Mouse (Mus musculus): ENCODE results near the gene Crim1.
"Not testable (repeated sequence)": the region's sequence is repeated elsewhere in the genome, so short reads cannot be mapped to it uniquely, and the experiment has no call there.

Crim1 gene

GRCm38 (mm10) chr17:78250149-78250938 lies 50.3 kb downstream of the Crim1 start:
- DNase-seq (ENCODE audit: low read depth, low spot score): no peak

- not testable (repeated sequence) for DNase-seq (ENCODE audit: low read depth, low spot score)
Measured at GRCm38 (mm10) chr17:78253587-78253986, 53.5 kb downstream of the Crim1 start.

GRCm38 (mm10) chr17:78254256-78254655 lies 54.2 kb downstream of the Crim1 start:
- no peak for DNase-seq (ENCODE audit: low read depth, low spot score)

- no peak for DNase-seq (ENCODE audit: low read depth, low spot score)
Measured at GRCm38 (mm10) chr17:78255711-78256110, 55.7 kb downstream of the Crim1 start.

- DNase-seq (ENCODE audit: low read depth, low spot score): no peak
Measured at GRCm38 (mm10) chr17:78256534-78256933, 56.5 kb downstream of the Crim1 start.

- no peak for DNase-seq (ENCODE audit: low read depth, low spot score)
Measured at GRCm38 (mm10) chr17:78261684-78262083, 61.6 kb downstream of the Crim1 start.

GRCm38 (mm10) chr17:78264116-78264515 lies 64.1 kb downstream of the Crim1 start:
- no peak for DNase-seq (ENCODE audit: low read depth, low spot score)

GRCm38 (mm10) chr17:78265135-78265534 lies 65.1 kb downstream of the Crim1 start:
- no peak for DNase-seq (ENCODE audit: low read depth, low spot score)

GRCm38 (mm10) chr17:78266271-78266670 lies 66.2 kb downstream of the Crim1 start:
- DNase-seq (ENCODE audit: low read depth, low spot score): no peak

- DNase-seq (ENCODE audit: low read depth, low spot score): no peak
Measured at GRCm38 (mm10) chr17:78268591-78268990, 68.5 kb downstream of the Crim1 start.

GRCm38 (mm10) chr17:78269311-78269710 lies 69.3 kb downstream of the Crim1 start:
- no peak for DNase-seq (ENCODE audit: low read depth, low spot score)

- no peak for DNase-seq (ENCODE audit: low read depth, low spot score)
Measured at GRCm38 (mm10) chr17:78270019-78270418, 70.0 kb downstream of the Crim1 start.

GRCm38 (mm10) chr17:78271731-78272130 lies 71.7 kb downstream of the Crim1 start:
- DNase-seq (ENCODE audit: low read depth, low spot score): no peak

GRCm38 (mm10) chr17:78272142-78272541 lies 72.1 kb downstream of the Crim1 start:
- DNase-seq (ENCODE audit: low read depth, low spot score): no peak

- no peak for DNase-seq (ENCODE audit: low read depth, low spot score)
Measured at GRCm38 (mm10) chr17:78272713-78273483, 72.8 kb downstream of the Crim1 start.

- DNase-seq (ENCODE audit: low read depth, low spot score): no peak
Measured at GRCm38 (mm10) chr17:78273875-78274274, 73.8 kb downstream of the Crim1 start.

- DNase-seq (ENCODE audit: low read depth, low spot score): peak; percentile 36
Measured at GRCm38 (mm10) chr17:78274609-78275506, 74.8 kb downstream of the Crim1 start.

- DNase-seq (ENCODE audit: low read depth, low spot score): no peak
Measured at GRCm38 (mm10) chr17:78275507-78275813, 75.4 kb downstream of the Crim1 start.

GRCm38 (mm10) chr17:78279191-78279590 lies 79.1 kb downstream of the Crim1 start:
- no peak for DNase-seq (ENCODE audit: low read depth, low spot score)

GRCm38 (mm10) chr17:78280991-78281712 lies 81.1 kb downstream of the Crim1 start:
- no peak for DNase-seq (ENCODE audit: low read depth, low spot score)

GRCm38 (mm10) chr17:78283271-78283992 lies 83.4 kb downstream of the Crim1 start:
- DNase-seq (ENCODE audit: low read depth, low spot score): no peak

All from brain, embryonic 18.5 days (tissue).